Mouse (Mus musculus): ENCODE measurements at regions not wholly inside any gene's neighbourhood (a gene's known extent, or its start where the extent isn't known, plus 50 kb on each side); places are given as distances from the start of the nearest gene placed in this dataset.

DNA sequence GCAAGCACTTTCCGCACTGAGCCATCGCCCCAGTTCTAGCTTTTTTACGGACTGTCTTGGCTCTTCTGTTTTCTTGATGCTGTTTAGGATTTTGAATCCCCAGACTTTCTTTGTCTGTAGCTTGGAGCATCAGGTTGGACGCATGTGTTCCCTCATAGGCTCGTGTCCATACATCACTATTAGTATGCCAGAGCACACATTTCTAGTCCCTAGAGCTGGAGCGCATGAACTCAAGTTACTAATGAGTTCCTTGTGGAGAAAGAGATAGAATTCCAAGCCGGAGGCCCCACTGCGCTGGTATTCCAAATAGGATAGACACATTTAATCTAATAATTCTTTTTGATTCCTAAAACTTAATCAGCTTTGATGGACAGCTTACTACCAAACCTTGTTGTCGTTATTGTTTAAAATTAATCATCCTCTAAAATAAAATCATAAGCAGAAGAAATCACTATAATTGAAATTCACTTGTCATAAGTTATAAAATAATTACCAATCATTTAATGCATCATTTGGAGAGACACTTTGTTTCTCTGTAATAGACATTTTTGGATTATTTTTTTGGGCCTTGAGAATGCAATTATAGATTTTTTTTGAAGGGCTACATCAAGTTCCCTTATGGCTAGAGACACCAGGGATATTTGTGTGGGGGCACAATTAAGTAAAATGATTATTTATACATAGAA lies 74.5 kb upstream of the Sash1 start:
- no peak for TF ChIP-seq CTCF (IDR thresholded peaks at IDR 0.05; ENCODE audit: low read depth, low read length)
- TF ChIP-seq POLR2A (IDR thresholded peaks at IDR 0.05; ENCODE audit: extremely low read depth, insufficient read depth, low read length), result no peak
